Mouse (Mus musculus): ENCODE results near the gene Ssb. TPM values are rescaled to one million over a fixed set of nuclear protein-coding genes. Genes with fewer than 3 reads are reported as not detected.

The Ssb gene
- polyA plus RNA-seq, 1 experiment from 2014 or later: 292 TPM

DNA sequence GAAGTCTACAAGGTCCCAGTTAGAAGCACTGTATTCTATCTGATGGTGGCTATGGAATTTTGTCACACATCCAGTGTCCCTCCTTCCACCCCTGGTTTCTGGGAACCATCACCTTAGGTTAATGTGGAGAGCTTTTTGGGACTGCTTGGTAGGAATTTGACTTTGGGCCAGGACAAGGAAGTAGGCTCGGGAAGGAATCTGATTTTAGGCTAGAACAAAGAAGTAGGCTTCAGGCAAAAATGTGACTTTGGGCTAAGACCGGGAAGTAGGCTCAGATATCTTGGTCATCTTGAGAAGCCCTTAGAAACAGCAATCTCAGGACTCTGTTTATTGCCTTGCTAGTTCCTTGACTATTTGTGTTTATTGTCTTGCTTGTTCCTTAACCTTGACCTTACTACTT, 27.6 kb downstream of the Ssb start:
- 69% methylated on average over 2 of the region's 2 CpGs for WGBS

DNA sequence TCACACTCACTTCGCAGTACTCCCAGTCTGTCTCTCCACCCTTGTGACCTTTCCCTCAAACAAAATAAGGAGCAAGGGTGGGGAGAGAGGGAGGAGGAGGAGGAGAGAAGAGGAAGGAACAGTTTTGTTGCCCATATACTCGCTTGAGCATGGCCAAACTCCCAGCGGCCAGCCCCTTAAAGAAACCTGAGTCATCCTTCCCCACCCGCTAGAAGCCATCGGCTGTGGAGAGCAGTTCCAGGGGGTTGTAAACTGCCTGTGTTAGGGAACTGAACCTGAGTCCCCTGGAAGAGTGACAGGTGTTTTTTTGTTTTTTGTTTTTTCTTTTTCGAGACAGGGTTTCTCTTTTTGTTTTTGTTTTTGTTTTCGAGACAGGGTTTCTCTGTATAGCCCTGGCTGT, 29.5 kb downstream of the Ssb start:
- Histone ChIP-seq H3K4me3 (ENCODE audit: low read length) (no peak overlapping the region), H3K9ac (ENCODE audit: low read length) (no peak overlapping the region), H3K27ac (ENCODE audit: low read length) (no peak overlapping the region), H3K9me3 (ENCODE audit: control insufficient read depth, low read length) (no peaks in the 10 kb centered on the region), H3K4me1 (replicated peaks; ENCODE audit: control insufficient read depth, insufficient read depth, low read length) (no peaks in the 10 kb centered on the region), H3K36me3 (ENCODE audit: control insufficient read depth, insufficient read depth, low read length) (no peaks in the 10 kb centered on the region), H3K4me2 (ENCODE audit: low read depth, low read length) (no peak overlapping the region), H3K27me3 (ENCODE audit: control insufficient read depth, insufficient read depth, low read depth, low read length) (no peaks in the 10 kb centered on the region)
- WGBS: 56% methylated on average over 7 of the region's 7 CpGs
- no peak for ATAC-seq (ENCODE audit: low read depth)

More for the DNA sequence above, 27.6 kb downstream of the Ssb start:
- Histone ChIP-seq H3K36me3 (ENCODE audit: control insufficient read depth, insufficient read depth, low read length) (no peaks in the 10 kb centered on the region), H3K4me2 (ENCODE audit: low read depth, low read length) (no peak overlapping the region), H3K9me3 (ENCODE audit: control insufficient read depth, low read length) (no peaks in the 10 kb centered on the region), H3K4me3 (ENCODE audit: low read length) (no peak overlapping the region), H3K4me1 (replicated peaks; ENCODE audit: control insufficient read depth, insufficient read depth, low read length) (peaks cover 5% of the 10 kb centered on the region), H3K9ac (ENCODE audit: low read length) (no peak overlapping the region), H3K27ac (ENCODE audit: low read length) (no peak overlapping the region), H3K27me3 (ENCODE audit: control insufficient read depth, insufficient read depth, low read depth, low read length) (no peaks in the 10 kb centered on the region)
- ATAC-seq (ENCODE audit: low read depth): no peak

DNA sequence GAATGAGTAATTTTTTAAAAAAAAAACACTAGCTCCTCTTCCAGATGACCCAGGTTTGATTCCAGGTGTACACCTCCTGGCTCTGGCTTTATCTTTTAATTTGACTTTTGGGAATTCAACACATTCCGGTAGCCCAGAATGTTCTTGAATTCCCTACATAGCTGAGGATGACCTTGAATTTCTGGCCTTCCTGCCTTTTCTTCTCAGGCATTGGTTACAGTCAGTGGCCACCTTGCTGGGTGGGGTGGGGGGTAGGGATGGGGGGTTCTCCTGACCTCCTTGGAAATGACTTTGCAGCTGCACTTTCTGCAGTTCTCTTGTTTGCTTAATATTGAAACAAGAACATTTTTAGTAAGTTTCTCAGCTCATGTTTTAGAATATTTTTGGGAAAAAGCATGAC, 31.8 kb downstream of the Ssb start:
- H3K36me3 ChIP-seq (ENCODE audit: control insufficient read depth, insufficient read depth, low read length): no peaks in the 10 kb centered on the region
- ATAC-seq (ENCODE audit: low read depth): no peak
- H3K4me3 ChIP-seq (ENCODE audit: low read length): no peak overlapping the region
- H3K27me3 ChIP-seq (ENCODE audit: control insufficient read depth, insufficient read depth, low read depth, low read length): no peaks in the 10 kb centered on the region
- H3K27ac ChIP-seq (ENCODE audit: low read length): no peak overlapping the region
- H3K4me1 ChIP-seq (replicated peaks; ENCODE audit: control insufficient read depth, insufficient read depth, low read length): no peaks in the 10 kb centered on the region
- H3K9me3 ChIP-seq (ENCODE audit: control insufficient read depth, low read length): no peaks in the 10 kb centered on the region
- WGBS: 78% methylated on average over 1 of the region's 1 CpGs
- H3K4me2 ChIP-seq (ENCODE audit: low read depth, low read length): no peak overlapping the region
- no peak overlapping the region for H3K9ac ChIP-seq (ENCODE audit: low read length)

GRCm38 (mm10) chr2:69893891-69894290, 32.5 kb downstream of the Ssb start:
- H3K4me2 ChIP-seq (ENCODE audit: low read depth, low read length): no peak overlapping the region
- ATAC-seq (ENCODE audit: low read depth): no peak
- H3K9ac ChIP-seq (ENCODE audit: low read length): no peak overlapping the region
- H3K4me1 ChIP-seq (replicated peaks; ENCODE audit: control insufficient read depth, insufficient read depth, low read length): peaks cover 4% of the 10 kb centered on the region
- H3K27me3 ChIP-seq (ENCODE audit: control insufficient read depth, insufficient read depth, low read depth, low read length): no peaks in the 10 kb centered on the region
- WGBS: 73% methylated on average over 5 of the region's 5 CpGs
- H3K9me3 ChIP-seq (ENCODE audit: control insufficient read depth, low read length): no peaks in the 10 kb centered on the region
- H3K27ac ChIP-seq (ENCODE audit: low read length): no peak overlapping the region
- H3K4me3 ChIP-seq (ENCODE audit: low read length): no peak overlapping the region
- H3K36me3 ChIP-seq (ENCODE audit: control insufficient read depth, insufficient read depth, low read length): no peaks in the 10 kb centered on the region

DNA sequence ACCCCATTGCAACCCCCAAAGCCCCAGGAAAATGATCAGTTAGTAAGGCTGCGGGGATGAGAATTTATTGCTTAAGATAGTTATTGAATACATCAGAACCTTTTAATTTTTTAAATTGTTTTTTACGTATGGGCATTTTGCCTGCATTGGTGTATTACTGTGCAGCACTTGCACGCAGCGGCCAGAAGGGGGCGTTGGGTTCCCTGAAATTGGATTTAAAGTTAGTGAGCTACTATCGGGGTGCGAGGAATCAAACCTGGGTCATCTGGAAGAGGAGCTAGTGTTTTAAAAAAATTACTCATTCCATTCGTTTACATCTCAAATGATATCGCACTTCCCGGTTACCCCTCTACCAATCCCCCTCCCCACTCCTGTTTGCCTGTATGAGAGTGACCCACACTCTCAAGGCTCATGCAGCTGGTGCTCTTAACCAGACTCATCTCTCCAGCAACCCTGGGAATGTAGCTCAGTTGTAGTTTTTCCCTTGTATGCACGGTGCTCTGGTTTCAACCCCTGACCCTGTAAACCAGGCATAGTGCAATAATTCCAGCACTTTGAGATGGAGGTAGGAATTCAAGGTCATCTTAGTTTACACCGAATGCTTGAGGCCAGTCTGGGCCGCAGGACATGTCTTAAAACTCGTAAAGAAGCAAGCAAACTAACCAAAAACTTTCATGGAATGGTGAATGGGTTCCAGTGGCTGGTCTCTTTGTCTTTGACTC, 34.3 kb downstream of the Ssb start:
- Histone ChIP-seq H3K9me3 (ENCODE audit: control insufficient read depth, low read length) (no peaks in the 10 kb centered on the region), H3K4me1 (replicated peaks; ENCODE audit: control insufficient read depth, insufficient read depth, low read length) (peaks cover 5% of the 10 kb centered on the region), H3K27me3 (ENCODE audit: control insufficient read depth, insufficient read depth, low read depth, low read length) (no peaks in the 10 kb centered on the region), H3K36me3 (ENCODE audit: control insufficient read depth, insufficient read depth, low read length) (no peaks in the 10 kb centered on the region), H3K4me2 (ENCODE audit: low read depth, low read length) (no peak overlapping the region), H3K4me3 (ENCODE audit: low read length) (no peak overlapping the region), H3K27ac (ENCODE audit: low read length) (no peak overlapping the region), H3K9ac (ENCODE audit: low read length) (no peak overlapping the region)
- no peak for ATAC-seq (ENCODE audit: low read depth)
- WGBS: 60% methylated on average over 14 of the region's 14 CpGs

- Histone ChIP-seq H3K4me2 (ENCODE audit: low read depth, low read length) (no peak overlapping the region), H3K27ac (ENCODE audit: low read length) (no peak overlapping the region), H3K9ac (ENCODE audit: low read length) (no peak overlapping the region), H3K36me3 (ENCODE audit: control insufficient read depth, insufficient read depth, low read length) (no peaks in the 10 kb centered on the region), H3K4me1 (replicated peaks; ENCODE audit: control insufficient read depth, insufficient read depth, low read length) (peaks cover 5% of the 10 kb centered on the region), H3K27me3 (ENCODE audit: control insufficient read depth, insufficient read depth, low read depth, low read length) (no peaks in the 10 kb centered on the region), H3K9me3 (ENCODE audit: control insufficient read depth, low read length) (no peaks in the 10 kb centered on the region), H3K4me3 (ENCODE audit: low read length) (no peak overlapping the region)
- ATAC-seq (ENCODE audit: low read depth): no peak
- 90% methylated on average over 4 of the region's 4 CpGs for WGBS
Observed at GRCm38 (mm10) chr2:69896224-69896581, 34.8 kb downstream of the Ssb start.

DNA sequence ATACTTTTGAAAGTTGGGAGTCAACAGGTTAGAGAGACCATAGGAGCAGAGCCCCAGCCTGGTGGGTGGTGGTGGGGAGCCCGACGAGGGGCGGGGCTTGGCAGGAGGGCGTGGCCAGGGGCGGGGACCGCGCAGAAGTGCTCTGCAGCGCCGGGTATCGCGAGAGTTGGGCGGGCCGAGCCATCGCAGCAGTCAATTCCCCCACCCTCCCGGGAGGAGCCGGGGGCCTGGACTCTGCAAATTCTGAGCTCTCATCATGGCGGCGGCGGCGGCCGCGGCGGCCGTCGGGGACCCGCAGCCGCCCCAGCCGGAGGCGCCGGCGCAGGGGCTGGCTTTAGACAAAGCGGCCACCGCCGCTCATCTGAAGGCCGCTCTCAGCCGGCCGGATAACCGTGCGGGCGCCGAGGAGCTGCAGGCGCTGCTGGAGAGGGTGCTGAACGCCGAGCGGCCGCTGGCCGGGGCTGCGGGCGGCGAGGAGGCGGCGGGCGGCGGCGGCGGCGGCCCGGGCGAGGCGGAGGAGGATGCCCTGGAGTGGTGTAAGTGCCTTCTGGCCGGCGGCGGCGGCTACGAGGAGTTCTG, 35.8 kb downstream of the Ssb start, which contains the start of gene Ubr3:
TSS of gene Ubr3 (plus strand) at position 208 of the 579 bp plus-strand sequence.
- H3K9ac ChIP-seq (ENCODE audit: low read length): peak within 1 kb of the TSS; percentile 99
- H3K9me3 ChIP-seq (ENCODE audit: control insufficient read depth, low read length): no peaks in the 10 kb centered on the region

GRCm38 (mm10) chr2:69897618-69898575, 36.5 kb downstream of the Ssb start:
- ATAC-seq (ENCODE audit: low read depth): peak; percentile 72
- H3K4me1 ChIP-seq (replicated peaks; ENCODE audit: control insufficient read depth, insufficient read depth, low read length): peaks cover 5% of the 10 kb centered on the region
- no peaks in the 10 kb centered on the region for H3K27me3 ChIP-seq (ENCODE audit: control insufficient read depth, insufficient read depth, low read depth, low read length)
- peak overlapping the region; percentile 99 for H3K4me3 ChIP-seq (ENCODE audit: low read length)
- H3K9ac ChIP-seq (ENCODE audit: low read length): peak overlapping the region; percentile 99
- WGBS: under 1% methylated on average over 52 of the region's 55 CpGs
- no peaks in the 10 kb centered on the region for H3K36me3 ChIP-seq (ENCODE audit: control insufficient read depth, insufficient read depth, low read length)
- peak overlapping the region; percentile 81 for H3K4me2 ChIP-seq (ENCODE audit: low read depth, low read length)
- no peaks in the 10 kb centered on the region for H3K9me3 ChIP-seq (ENCODE audit: control insufficient read depth, low read length)
- peak overlapping the region; percentile 89 for H3K27ac ChIP-seq (ENCODE audit: low read length)

More for the DNA sequence above, 35.8 kb downstream of the Ssb start, which contains the start of gene Ubr3:
- H3K36me3 ChIP-seq (ENCODE audit: control insufficient read depth, insufficient read depth, low read length): no peaks in the 10 kb centered on the region
- peak; percentile 99 for ATAC-seq (ENCODE audit: low read depth)
- H3K27ac ChIP-seq (ENCODE audit: low read length): peak within 1 kb of the TSS; percentile 89
- no peaks in the 10 kb centered on the region for H3K27me3 ChIP-seq (ENCODE audit: control insufficient read depth, insufficient read depth, low read depth, low read length)
- H3K4me1 ChIP-seq (replicated peaks; ENCODE audit: control insufficient read depth, insufficient read depth, low read length): peaks cover 5% of the 10 kb centered on the region
- WGBS: under 1% methylated on average over 36 of the region's 65 CpGs
- peak within 1 kb of the TSS; percentile 99 for H3K4me3 ChIP-seq (ENCODE audit: low read length)
- H3K4me2 ChIP-seq (ENCODE audit: low read depth, low read length): peak within 1 kb of the TSS; percentile 81

- Histone ChIP-seq H3K27ac (ENCODE audit: low read length) (no peak overlapping the region), H3K4me1 (replicated peaks; ENCODE audit: control insufficient read depth, insufficient read depth, low read length) (peaks cover 4% of the 10 kb centered on the region), H3K27me3 (ENCODE audit: control insufficient read depth, insufficient read depth, low read depth, low read length) (no peaks in the 10 kb centered on the region), H3K4me2 (ENCODE audit: low read depth, low read length) (no peak overlapping the region), H3K36me3 (ENCODE audit: control insufficient read depth, insufficient read depth, low read length) (peaks cover 6% of the 10 kb centered on the region), H3K4me3 (ENCODE audit: low read length) (no peak overlapping the region), H3K9me3 (ENCODE audit: control insufficient read depth, low read length) (no peaks in the 10 kb centered on the region), H3K9ac (ENCODE audit: low read length) (no peak overlapping the region)
- 91% methylated on average over 3 of the region's 3 CpGs for WGBS
- ATAC-seq (ENCODE audit: low read depth): no peak
Observed at GRCm38 (mm10) chr2:69903541-69903940, 42.2 kb downstream of the Ssb start.
